Mouse (Mus musculus) liver, postnatal 0 days (tissue): ENCODE results near the gene Rnft1. TPM values are rescaled to one million over a fixed set of nuclear protein-coding genes. Genes with fewer than 3 reads are reported as not detected.
"Not testable (repeated sequence)": the region's sequence is repeated elsewhere in the genome, so short reads cannot be mapped to it uniquely, and the experiment has no call there.

Experiments used
- ATAC-seq: fragments of 200-750 bp; cut with Nextera tagmentation; 2 replicates; pipeline ENCODE4 v1.8.0; 2017; ENCODE audit warnings: mild to moderate bottlenecking, moderate library complexity
- DNase-seq: peaks from one replicate; pipeline ENCODE4 v3.0.0-alpha.2; 2016
- H3K27ac ChIP-seq: fragments of 300-500 bp; sonication (generic); 2 replicates; pipeline ENCODE4 v1.5.1; 2014; ENCODE audit warnings: antibody characterized with exemption, moderate library complexity, mild to moderate bottlenecking, low read depth
- H3K27me3 ChIP-seq: fragments of 300-500 bp; sonication (generic); 2 replicates; pipeline ENCODE4 v1.6.1; 2014; ENCODE audit warnings: low read length, control low read depth, mixed read lengths; ENCODE audit not compliant: insufficient read depth
- H3K36me3 ChIP-seq: fragments of 300-500 bp; sonication (generic); replicated peaks from 2 replicates; pipeline ENCODE4 v1.6.1; 2014; ENCODE audit warnings: mild to moderate bottlenecking, control low read depth, low read length, moderate library complexity, mixed read lengths; ENCODE audit not compliant: insufficient read depth
- H3K4me1 ChIP-seq: fragments of 300-500 bp; sonication (generic); 2 replicates; pipeline ENCODE4 v1.6.1; 2014; ENCODE audit warnings: antibody characterized with exemption, mild to moderate bottlenecking, control low read depth; ENCODE audit not compliant: insufficient read depth
- H3K4me2 ChIP-seq: fragments of 300-500 bp; sonication (generic); 2 replicates; pipeline ENCODE4 v1.6.1; 2014; ENCODE audit warnings: low read depth, mild to moderate bottlenecking, low read length, moderate library complexity, mixed read lengths
- H3K4me3 ChIP-seq: fragments of 300-500 bp; sonication (generic); 2 replicates; pipeline ENCODE4 v1.5.1; 2014; ENCODE audit warnings: low read depth, low read length
- H3K9ac ChIP-seq: fragments of 300-500 bp; sonication (generic); replicated peaks from 2 replicates; pipeline ENCODE4 v1.6.1; 2014; ENCODE audit warnings: mild to moderate bottlenecking, moderate library complexity
- H3K9me3 ChIP-seq: fragments of 300-500 bp; sonication (generic); 2 replicates; pipeline ENCODE4 v1.6.1; 2016; ENCODE audit warnings: mild to moderate bottlenecking, control low read depth, low read length, mixed read lengths
- CTCF ChIP-seq: sonication (generic); IDR thresholded peaks from 2 replicates; pipeline ENCODE4 v1.5.1; 2016; ENCODE audit warnings: antibody characterized with exemption, low read depth
- EP300 ChIP-seq: IDR thresholded peaks from 2 replicates; pipeline ENCODE4 v1.6.1; 2016; ENCODE audit warnings: antibody characterized with exemption, low read depth, mild to moderate bottlenecking
- WGBS: fragments of 180-500 bp; shearing (Covaris S2); extraction: QIAGEN DNeasy Blood & Tissue Kit; methylation state at CpG from one replicate; pipeline ENCODE4 v1.1.7; 2014; ENCODE audit not compliant: insufficient replicate concordance; 5-methylcytosine and 5-hydroxymethylcytosine counted together
- polyA plus RNA-seq: library from polyadenylated mRNA; unstranded; fragments of >200 nt; fragmentation: Nextera tagmentation; extraction: Ambion mirVana; gene quantifications from 2 replicates; pipeline ENCODE4 v1.2.1, GENCODE M21; 2015

The Rnft1 gene
- polyA plus RNA-seq, 1 experiment from 2014 or later = 19.8 TPM

DNA sequence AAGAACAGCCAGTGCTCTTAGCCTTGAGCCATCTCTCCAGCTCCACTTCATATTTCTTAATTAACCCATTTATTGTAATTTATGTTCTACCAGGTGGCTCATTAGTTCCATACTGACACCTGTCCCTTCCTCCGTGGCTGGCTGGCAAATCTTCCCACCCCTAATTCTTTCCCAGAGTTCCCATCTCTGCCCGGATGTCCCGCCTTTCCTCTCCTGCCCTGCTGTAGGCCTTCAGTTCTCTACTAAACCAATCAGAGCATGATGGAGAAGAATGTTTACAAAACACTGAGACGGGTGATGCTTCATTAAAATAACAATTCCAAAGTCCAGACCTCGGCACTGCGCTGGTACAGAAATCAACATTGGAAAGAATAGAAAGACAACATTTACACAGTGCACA is 25.6 kb upstream of the Rnft1 start:
- Histone ChIP-seq H3K9me3 (no peaks in the 10 kb centered on the region), H3K36me3 (no peaks in the 10 kb centered on the region), H3K27ac (no peak overlapping the region), H3K9ac (no peak overlapping the region), H3K27me3 (no peaks in the 10 kb centered on the region), H3K4me3 (no peak overlapping the region), H3K4me1 (no peaks in the 10 kb centered on the region), H3K4me2 (no peak overlapping the region)
- TF ChIP-seq EP300 (no peak), CTCF (no peak)
- 73% methylated on average over 6 of the region's 6 CpGs for WGBS
- ATAC-seq = no peak
- DNase-seq = no peak

DNA sequence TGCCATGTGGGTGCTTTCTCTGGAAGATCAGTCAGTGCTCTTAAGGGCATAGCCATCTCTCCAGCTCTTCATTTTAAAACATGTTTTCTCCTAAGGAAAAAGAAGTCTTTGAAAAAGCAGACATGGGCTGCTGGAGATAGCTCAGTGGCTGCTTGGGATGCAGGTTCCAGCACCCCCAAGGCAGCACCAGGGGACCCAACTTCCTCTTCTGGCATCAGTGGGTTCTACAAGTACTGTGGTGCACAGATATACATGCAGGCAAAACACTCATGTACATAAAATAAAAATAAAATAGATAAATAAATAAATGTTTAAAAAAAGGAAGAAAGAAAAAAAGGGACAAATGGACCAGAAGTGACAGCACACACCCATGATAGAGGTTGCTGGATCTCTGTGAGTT is 21.9 kb upstream of the Rnft1 start:
- H3K27me3 ChIP-seq = no peaks in the 10 kb centered on the region
- DNase-seq (no peak), ATAC-seq (no peak)
- H3K9me3 ChIP-seq = no peaks in the 10 kb centered on the region
- TF ChIP-seq EP300 (no peak), CTCF (no peak)
- H3K9ac ChIP-seq = no peak overlapping the region
- no peaks in the 10 kb centered on the region for H3K36me3 ChIP-seq
- no peaks in the 10 kb centered on the region for H3K4me1 ChIP-seq
- H3K4me2 ChIP-seq = no peak overlapping the region
- H3K4me3 ChIP-seq = no peak overlapping the region
- H3K27ac ChIP-seq = no peak overlapping the region

DNA sequence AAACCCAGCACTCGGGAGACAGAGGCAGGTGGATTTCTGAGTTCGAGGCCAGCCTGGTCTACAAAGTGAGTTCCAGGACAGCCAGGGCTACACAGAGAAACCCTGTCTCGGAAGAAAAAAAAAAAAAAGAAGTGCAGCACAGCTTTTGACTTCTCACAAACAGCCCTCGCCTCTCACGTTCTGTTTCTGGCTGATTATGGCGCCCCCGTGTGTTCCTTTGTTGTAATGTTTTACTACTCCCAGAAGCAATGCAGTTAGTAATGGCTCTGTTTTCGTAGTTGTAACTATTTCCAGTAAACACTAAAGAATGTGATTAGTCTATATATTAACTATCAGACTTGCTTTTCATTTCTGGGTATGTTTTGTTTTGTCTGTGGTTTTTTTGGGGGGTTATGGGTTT is 20.2 kb upstream of the Rnft1 start:
- not testable (repeated sequence) for H3K36me3 ChIP-seq, H3K9ac ChIP-seq, ATAC-seq, H3K9me3 ChIP-seq, H3K27ac ChIP-seq, H3K27me3 ChIP-seq, H3K4me2 ChIP-seq, H3K4me1 ChIP-seq, H3K4me3 ChIP-seq
- TF ChIP-seq CTCF = peak; percentile 81
- peak; percentile 82 for DNase-seq
- WGBS = 16% methylated on average over 8 of the region's 8 CpGs

DNA sequence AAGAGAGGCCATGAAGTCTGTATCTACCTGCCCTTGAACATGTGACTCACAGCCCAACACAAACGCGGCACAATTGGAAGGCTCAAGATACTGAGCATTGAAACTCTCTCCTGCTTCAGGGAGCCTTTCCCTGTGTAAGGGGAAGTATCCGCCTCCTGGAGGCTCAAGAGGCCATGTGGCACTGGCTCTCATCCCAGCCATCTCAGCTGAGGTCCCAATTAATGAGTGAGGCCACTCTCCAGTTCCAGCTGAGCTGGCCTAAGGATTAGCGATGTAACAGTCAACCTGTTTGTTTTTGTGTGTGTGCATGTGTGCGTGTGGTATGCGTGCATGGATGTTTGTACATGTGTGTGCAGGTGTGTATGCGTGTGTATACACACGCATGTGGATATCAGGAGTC is 16.1 kb upstream of the Rnft1 start:
- Histone ChIP-seq H3K27ac (no peak overlapping the region), H3K9me3 (no peaks in the 10 kb centered on the region), H3K36me3 (no peaks in the 10 kb centered on the region), H3K4me2 (no peak overlapping the region), H3K4me3 (no peak overlapping the region), H3K4me1 (peaks cover 3% of the 10 kb centered on the region; the same call in 1 of the 2 replicates), H3K27me3 (no peaks in the 10 kb centered on the region), H3K9ac (no peak overlapping the region)
- WGBS = 73% methylated on average over 8 of the region's 8 CpGs
- ATAC-seq (no peak), DNase-seq (no peak)
- TF ChIP-seq EP300 (no peak), CTCF (no peak)

DNA sequence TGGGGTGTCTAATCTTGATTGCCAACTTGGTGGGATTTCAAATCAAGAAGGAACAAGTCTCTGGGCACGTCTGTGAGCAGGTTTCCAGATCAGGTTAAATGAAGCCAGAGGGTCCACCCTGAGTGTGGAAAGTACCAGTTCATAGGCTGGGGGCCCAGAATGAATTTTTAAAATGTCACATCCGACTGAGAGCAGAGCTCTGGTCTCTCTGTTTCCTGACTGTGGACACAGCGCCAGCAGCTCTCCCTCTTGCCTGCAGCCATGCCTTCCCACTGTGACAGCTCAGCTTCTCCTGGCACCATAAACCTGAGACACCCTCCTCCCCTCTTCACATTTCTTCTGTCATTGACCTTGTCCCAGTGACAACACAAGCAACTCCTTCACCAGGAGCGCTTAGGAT is 15.5 kb upstream of the Rnft1 start:
- no peak overlapping the region for H3K27ac ChIP-seq
- WGBS = 58% methylated on average over 4 of the region's 4 CpGs
- no peaks in the 10 kb centered on the region for H3K36me3 ChIP-seq
- no peak for ATAC-seq
- no peak for DNase-seq
- H3K9ac ChIP-seq = no peak overlapping the region
- no peak overlapping the region for H3K4me3 ChIP-seq
- no peaks in the 10 kb centered on the region for H3K9me3 ChIP-seq
- peaks cover 3% of the 10 kb centered on the region; the same call in 1 of the 2 replicates for H3K4me1 ChIP-seq
- no peak overlapping the region for H3K4me2 ChIP-seq
- no peak for TF ChIP-seq CTCF
- no peak for TF ChIP-seq EP300
- H3K27me3 ChIP-seq = no peaks in the 10 kb centered on the region

DNA sequence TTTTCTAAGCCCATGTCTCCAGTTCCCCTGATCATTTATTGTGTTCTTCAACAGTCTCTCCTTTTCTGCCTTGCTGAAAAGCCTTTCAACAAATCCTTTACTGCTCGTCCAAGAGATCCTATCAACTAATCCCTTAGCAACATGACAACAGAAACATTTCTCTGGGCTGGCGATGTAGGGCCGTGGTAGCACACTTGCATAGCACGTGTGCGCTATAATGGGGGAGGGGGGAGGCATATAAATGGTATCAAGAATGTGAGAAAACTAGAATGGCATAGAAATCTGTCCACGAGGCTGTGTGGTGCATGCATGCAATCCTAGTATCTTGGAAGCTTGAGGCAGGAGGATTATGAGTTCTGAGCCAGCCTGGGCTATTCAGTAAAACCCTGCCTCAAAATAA is 12.7 kb upstream of the Rnft1 start:
- no peak for ATAC-seq
- TF ChIP-seq CTCF = no peak
- no peak for TF ChIP-seq EP300
- no peak overlapping the region for H3K4me3 ChIP-seq
- peaks cover 3% of the 10 kb centered on the region; the same call in 1 of the 2 replicates for H3K4me1 ChIP-seq
- 73% methylated on average over 6 of the region's 6 CpGs for WGBS
- no peak for DNase-seq
- no peaks in the 10 kb centered on the region for H3K9me3 ChIP-seq
- no peak overlapping the region for H3K9ac ChIP-seq
- no peaks in the 10 kb centered on the region for H3K36me3 ChIP-seq
- H3K27me3 ChIP-seq = no peaks in the 10 kb centered on the region
- H3K27ac ChIP-seq = no peak overlapping the region
- H3K4me2 ChIP-seq = no peak overlapping the region

DNA sequence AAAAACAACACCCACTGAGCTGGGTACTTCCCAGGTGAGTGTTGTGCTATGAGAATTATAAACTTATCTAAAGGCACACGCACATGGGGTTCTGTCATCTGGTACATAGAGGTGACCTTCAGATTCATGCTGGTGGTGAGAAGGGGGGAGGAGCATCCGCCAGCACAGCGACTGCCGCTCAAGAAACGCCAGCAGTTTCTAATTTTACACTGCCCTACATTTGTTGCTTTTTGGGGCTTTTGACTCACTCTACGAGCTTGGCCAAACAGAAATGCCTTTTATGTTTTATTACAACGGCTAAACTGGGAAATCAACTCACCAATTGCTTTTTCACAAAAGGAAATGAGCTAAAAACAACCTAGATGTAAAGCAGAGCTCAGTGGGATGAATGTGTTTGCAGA is 11.7 kb upstream of the Rnft1 start:
- TF ChIP-seq CTCF (no peak), EP300 (no peak)
- Histone ChIP-seq H3K9ac (no peak overlapping the region), H3K4me3 (no peak overlapping the region), H3K27ac (no peak overlapping the region), H3K27me3 (no peaks in the 10 kb centered on the region), H3K9me3 (no peaks in the 10 kb centered on the region), H3K4me1 (peaks cover 3% of the 10 kb centered on the region; the same call in 1 of the 2 replicates), H3K4me2 (peak overlapping the region; percentile 51), H3K36me3 (no peaks in the 10 kb centered on the region)
- ATAC-seq (no peak), DNase-seq (no peak)
- 23% methylated on average over 7 of the region's 7 CpGs for WGBS
